Mouse (Mus musculus) kidney, postnatal 10 days (tissue): ENCODE results near the gene Fam189b.

Experiments
- DNase-seq: peaks from one replicate; pipeline ENCODE4 v3.0.0; 2021; ENCODE audit warnings: mixed read lengths

The Fam189b gene

GRCm38 (mm10) chr3:89231345-89231744 is 48.4 kb downstream of the Fam189b start:
- DNase-seq: no peak

DNA sequence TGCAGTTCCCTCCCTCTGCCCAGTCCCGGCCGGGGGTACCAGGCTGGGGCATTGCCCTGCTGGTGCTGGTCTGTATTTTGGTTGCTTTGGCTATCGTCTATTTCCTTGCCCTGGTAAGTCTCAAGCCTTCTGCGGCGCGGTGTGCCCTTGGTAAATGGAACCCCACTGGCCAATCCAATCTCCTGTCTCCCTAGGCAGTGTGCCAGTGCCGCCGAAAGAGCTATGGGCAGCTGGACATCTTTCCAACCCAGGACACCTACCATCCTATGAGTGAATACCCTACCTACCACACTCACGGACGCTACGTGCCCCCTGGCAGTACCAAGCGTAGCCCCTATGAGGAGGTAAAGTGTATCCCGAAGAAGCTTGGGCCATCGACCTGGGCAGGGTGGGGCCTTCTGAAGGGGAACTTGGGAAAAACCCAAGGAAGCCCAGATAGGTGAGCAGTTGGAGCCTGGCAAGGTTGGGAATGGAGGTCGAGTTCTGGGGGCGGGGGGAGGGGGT is 48.9 kb downstream of the Fam189b start:
- DNase-seq: no peak

GRCm38 (mm10) chr3:89232614-89233013 is 49.7 kb downstream of the Fam189b start:
- DNase-seq: no peak

DNA sequence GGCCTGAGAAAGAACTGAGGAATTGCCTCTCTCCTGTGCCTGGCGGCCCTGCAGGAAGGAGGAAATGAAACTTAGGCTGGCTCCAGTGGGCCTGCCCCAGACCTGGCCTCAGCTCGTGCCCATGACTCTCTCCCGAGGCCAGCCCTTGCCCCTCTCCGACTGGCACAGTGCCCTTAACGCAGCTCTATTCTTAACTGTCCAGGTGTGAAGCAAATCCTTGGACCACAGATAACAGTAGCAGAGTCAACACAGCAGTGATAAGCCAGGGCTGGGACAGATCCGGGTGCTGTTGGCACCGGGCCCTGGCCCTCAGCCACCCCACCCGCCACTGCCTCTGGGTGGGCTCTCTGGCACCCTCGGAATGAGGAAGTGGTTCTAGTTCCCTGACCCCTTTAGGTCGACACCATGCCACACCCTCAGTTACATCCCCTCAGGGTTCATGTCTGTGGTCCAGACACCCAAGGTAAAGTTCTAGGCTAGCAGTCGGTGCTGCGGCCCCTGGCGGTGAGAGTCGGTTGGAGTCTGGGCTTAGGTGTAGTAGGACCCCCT is 50.7 kb downstream of the Fam189b start:
- peak; percentile 47 for DNase-seq

DNA sequence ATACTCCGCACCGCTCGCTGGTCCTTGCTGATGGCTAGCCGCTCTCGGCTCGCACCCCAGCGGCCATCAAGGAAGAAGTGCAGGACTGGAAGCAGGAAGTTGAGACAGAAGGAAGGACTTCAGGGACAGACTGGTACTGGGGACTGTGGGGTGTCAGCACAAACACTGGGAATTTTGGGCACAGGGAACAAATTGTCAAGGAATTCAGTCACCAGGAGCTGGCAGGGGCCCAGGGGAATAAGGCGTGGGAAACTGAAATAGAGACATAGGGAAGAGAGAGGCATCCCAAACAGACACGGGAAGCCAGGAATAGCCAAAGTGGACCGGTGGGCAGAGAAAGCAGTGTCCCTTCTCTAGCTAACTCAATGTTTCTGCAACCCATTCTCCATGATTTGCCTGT is 53.6 kb downstream of the Fam189b start:
- DNase-seq: no peak

DNA sequence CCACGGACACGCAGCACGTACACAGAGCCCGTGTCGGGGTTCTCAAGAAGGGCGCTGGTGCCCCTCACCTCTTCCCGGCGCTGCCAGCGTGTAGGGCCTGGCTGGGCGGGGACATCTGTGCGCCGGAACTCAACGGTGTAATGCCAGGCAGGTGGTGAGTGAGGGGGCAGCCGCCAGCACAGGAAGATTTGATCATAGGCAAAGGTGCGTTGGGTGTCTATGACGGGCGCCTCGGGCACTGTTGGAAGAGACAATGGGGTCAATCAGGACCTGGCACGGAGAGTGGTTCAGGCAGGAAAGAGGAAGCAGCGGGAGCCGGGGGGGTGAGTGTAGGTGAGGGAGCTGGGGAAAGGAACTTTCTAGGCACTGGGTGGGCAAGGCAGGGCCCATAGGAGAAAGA is 54.7 kb downstream of the Fam189b start:
- DNase-seq: no peak

GRCm38 (mm10) chr3:89238494-89238893 is 55.6 kb downstream of the Fam189b start:
- no peak for DNase-seq
